Mouse (Mus musculus) kidney, adult 2 months (tissue): ENCODE measurements at regions not wholly inside any gene's neighbourhood (a gene's known extent, or its start where the extent isn't known, plus 50 kb on each side); places are given as distances from the start of the nearest gene placed in this dataset.

Experiments
- DNase-seq: peaks from one replicate; pipeline ENCODE4 v3.0.0; 2021
- H3K27ac ChIP-seq: fragments of 200-500 bp; 2 replicates; pipeline ENCODE4 v1.5.1; 2012; ENCODE audit warnings: low read depth, low read length, control low read depth, inconsistent platforms; ENCODE audit not compliant: insufficient read depth
- H3K27me3 ChIP-seq: fragments of 200-500 bp; replicated peaks from 2 replicates; pipeline ENCODE4 v1.6.1; 2012; ENCODE audit warnings: mild to moderate bottlenecking, moderate library complexity, low read length, inconsistent platforms; ENCODE audit not compliant: control insufficient read depth, insufficient read depth
- H3K36me3 ChIP-seq: fragments of 200-500 bp; 2 replicates; pipeline ENCODE4 v1.6.1; 2012; ENCODE audit warnings: mild to moderate bottlenecking, moderate library complexity, low read length, inconsistent platforms; ENCODE audit not compliant: control insufficient read depth, insufficient read depth
- H3K4me1 ChIP-seq: fragments of 200-500 bp; 2 replicates; pipeline ENCODE4 v1.6.1; 2011; ENCODE audit warnings: low read length; ENCODE audit not compliant: control insufficient read depth, insufficient read depth
- H3K4me3 ChIP-seq: fragments of 200-500 bp; 2 replicates; pipeline ENCODE4 v1.5.1; 2011; ENCODE audit warnings: mild to moderate bottlenecking, low read depth, low read length, control low read depth; ENCODE audit not compliant: insufficient read depth
- CTCF ChIP-seq: fragments of 200-500 bp; conservative IDR thresholded peaks from 2 replicates; pipeline ENCODE4 v1.5.1; 2011; ENCODE audit warnings: low read depth, mild to moderate bottlenecking, control low read depth, low read length, moderate library complexity, mixed read lengths; ENCODE audit not compliant: insufficient read depth, insufficient read length
- POLR2A ChIP-seq: fragments of 200-500 bp; IDR thresholded peaks from one replicate; pipeline ENCODE4 v1.6.1; 2011; ENCODE audit warnings: low read depth, low read length, control low read depth
- WGBS: fragments of 180-500 bp; shearing (Covaris S2); methylation state at CpG from one replicate; pipeline ENCODE4 v1.1.7; 2018; 5-methylcytosine and 5-hydroxymethylcytosine counted together

DNA sequence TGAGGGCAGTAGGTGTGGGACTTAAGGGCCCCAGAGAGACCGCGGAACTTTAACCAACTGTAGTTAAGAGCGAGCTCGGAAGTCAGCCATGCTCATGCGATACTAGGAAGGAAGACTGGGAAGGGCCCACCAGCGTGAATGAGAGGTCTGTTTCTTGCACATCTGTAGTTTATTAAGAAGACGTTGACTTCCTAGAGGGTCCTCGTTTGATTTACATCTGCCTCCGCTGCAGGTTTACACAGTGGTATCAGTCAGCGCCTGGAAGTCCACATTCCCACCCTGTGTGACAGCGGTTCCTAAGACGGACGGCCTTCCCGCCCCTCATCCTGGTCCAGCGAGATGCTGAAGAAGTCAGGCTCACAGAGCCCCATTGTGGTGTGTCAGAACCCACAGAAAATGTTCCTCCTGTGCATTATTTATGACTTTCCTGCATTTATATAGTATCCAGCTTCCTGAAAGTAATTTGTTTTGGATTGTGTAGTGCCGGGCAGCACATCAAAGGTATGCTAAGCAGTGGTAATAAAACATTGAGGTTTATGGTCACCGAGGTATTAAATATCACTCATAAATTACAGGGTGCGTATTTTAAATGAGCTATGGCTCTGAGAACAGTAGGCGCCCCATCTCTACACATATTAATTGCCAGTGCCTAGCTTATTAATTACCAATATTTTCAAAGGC lies 136.9 kb upstream of the Rpl34 start:
- WGBS, result 28% methylated on average over 19 of the region's 19 CpGs
- Histone ChIP-seq H3K27ac (no peak overlapping the region), H3K4me1 (no peaks in the 10 kb centered on the region), H3K4me3 (no peak overlapping the region), H3K27me3 (no peaks in the 10 kb centered on the region), H3K36me3 (no peaks in the 10 kb centered on the region)
- DNase-seq, result no peak
- TF ChIP-seq POLR2A (no peak), CTCF (no peak)

DNA sequence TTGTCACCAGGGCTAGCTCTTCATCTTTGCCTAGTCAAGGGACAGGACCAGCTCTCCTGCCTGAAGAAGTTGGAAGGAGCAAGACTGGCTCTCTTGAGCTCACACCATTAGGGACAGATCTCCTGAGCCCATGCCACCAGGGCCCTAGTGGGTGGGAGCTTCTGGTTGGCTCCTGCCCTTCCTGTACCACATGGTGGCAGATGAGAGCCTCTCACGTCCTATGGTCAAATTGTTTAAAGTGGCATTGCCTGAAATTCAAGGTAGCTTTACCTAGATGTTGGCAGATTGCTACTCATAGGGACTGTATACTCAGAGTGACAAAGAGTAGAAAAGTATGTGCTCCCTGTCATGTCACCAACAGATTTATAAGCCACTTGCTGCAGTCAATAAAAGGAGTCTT lies 134.6 kb upstream of the Rpl34 start:
- WGBS, result 71% methylated on average over 1 of the region's 1 CpGs
- H3K27ac ChIP-seq, result no peak overlapping the region
- H3K36me3 ChIP-seq, result no peaks in the 10 kb centered on the region
- no peak for DNase-seq
- no peaks in the 10 kb centered on the region for H3K27me3 ChIP-seq
- TF ChIP-seq POLR2A (no peak), CTCF (no peak)
- H3K4me1 ChIP-seq, result no peaks in the 10 kb centered on the region
- no peak overlapping the region for H3K4me3 ChIP-seq

DNA sequence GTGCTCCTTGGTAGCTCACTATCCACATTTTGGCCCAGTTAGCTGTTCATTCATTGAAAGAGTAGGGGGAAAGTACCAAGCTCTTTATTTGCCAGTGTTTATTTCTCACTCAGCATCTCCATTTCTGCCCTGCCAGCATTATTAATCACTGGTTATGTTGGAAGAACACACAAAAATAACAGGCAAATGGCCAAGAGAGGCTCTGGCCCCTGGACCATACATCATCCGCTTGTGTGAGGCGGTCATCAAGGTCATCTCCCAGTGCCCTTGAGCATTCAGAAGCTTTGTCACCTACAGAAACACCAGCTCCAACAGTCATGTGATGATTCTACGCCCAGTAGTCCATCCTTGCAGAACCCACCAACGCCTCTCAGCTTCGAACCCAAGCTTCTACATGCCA lies 133.2 kb upstream of the Rpl34 start:
- Histone ChIP-seq H3K4me3 (no peak overlapping the region), H3K27ac (no peak overlapping the region), H3K4me1 (no peaks in the 10 kb centered on the region), H3K27me3 (no peaks in the 10 kb centered on the region), H3K36me3 (no peaks in the 10 kb centered on the region)
- DNase-seq, result no peak
- TF ChIP-seq CTCF (no peak), POLR2A (no peak)
- 91% methylated on average over 5 of the region's 5 CpGs for WGBS

DNA sequence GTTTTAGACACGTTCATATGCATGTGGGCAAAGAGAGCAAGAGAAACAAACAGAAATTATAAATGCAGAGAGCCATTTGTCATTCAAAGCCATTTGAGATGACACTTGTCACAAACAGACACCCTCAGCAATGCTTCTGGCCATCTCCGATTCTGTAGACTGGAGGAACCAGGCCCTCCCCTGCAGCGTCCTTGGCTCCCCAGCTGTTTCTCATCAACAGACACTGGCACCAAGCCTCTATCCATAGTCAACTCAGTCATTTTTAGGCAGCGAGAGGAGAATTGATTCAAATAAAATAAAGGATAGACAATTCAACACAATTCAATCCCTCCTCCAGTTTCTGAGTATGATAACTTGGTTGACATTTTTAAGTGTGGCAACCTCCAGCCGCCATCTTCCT lies 130.1 kb upstream of the Rpl34 start:
- no peak overlapping the region for H3K4me3 ChIP-seq
- no peaks in the 10 kb centered on the region for H3K27me3 ChIP-seq
- WGBS, result 86% methylated on average over 5 of the region's 5 CpGs
- no peak overlapping the region for H3K27ac ChIP-seq
- H3K4me1 ChIP-seq, result no peaks in the 10 kb centered on the region
- H3K36me3 ChIP-seq, result no peaks in the 10 kb centered on the region
- DNase-seq, result no peak
- TF ChIP-seq POLR2A, result no peak
- TF ChIP-seq CTCF, result no peak

DNA sequence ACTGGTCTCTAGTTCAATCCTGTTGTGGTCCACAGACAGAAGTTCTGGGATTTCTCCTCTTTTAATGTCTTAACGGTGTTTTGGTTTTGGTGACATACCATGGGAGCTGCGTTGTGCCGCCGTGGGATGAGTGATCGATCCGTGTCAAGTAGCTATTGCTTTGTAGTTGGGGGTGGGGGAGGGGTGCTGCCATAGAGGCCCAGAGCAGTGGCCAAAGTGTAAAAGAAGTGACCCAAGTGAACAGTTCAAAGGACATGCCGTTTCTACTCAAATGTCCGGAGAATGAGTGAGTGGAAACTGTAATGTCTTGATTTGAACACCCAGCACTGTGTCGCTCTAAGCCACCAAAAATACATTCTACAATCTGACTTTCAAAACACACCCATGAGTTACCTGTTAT lies 123.7 kb upstream of the Rpl34 start:
- no peak for TF ChIP-seq CTCF
- TF ChIP-seq POLR2A, result no peak
- Histone ChIP-seq H3K27me3 (no peaks in the 10 kb centered on the region), H3K27ac (no peak overlapping the region), H3K36me3 (no peaks in the 10 kb centered on the region), H3K4me1 (no peaks in the 10 kb centered on the region), H3K4me3 (no peak overlapping the region)
- 63% methylated on average over 9 of the region's 9 CpGs for WGBS
- DNase-seq, result no peak

DNA sequence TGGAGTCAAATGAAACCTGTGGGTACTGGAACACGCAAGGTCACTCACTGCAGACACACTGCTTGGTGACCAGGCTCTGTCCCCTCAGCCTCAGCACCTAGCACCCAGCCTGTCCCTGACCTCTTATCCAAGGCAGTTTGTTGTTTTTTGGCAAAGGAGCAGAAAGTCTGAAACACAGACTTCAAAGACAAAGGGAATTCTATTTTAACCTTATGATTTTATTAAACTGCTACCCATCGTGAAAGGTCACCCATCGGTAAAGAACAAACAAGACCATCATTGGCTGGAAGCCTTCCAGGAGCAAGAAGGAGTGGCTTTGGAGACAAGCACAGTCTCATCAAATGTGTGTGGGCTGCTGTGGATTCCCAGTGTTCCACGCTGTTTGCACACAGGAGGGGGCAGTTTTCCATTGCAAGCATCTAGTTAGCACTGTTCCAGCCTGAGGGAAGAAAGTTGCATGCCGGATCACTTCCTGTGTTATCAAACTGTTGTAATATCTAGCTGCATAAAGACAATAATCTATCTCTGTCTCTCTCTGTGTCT lies 120.6 kb upstream of the Rpl34 start:
- Histone ChIP-seq H3K27ac (no peak overlapping the region), H3K4me3 (no peak overlapping the region), H3K4me1 (no peaks in the 10 kb centered on the region), H3K27me3 (no peaks in the 10 kb centered on the region), H3K36me3 (no peaks in the 10 kb centered on the region)
- DNase-seq, result no peak
- no peak for TF ChIP-seq CTCF
- TF ChIP-seq POLR2A, result no peak
- 51% methylated on average over 5 of the region's 5 CpGs for WGBS

DNA sequence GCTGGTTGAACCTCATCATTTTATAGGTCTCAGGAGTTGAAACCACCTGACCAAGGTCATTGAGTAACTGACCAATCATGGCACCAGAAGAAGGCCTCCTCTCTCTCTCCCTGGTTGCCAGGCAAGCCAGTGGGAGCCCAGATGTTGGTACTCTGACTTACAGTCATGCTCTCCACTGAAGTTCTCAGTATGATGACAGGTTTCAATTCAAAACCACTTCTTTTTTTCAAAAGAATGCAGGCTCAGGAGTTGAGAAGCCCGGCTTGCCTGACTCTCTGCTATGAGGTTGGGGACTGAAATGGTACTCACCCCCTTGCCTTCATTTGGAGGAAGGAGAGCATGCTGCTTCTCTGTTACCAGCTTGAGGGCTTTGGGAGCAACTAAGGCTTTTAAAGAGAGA lies 111.6 kb upstream of the Rpl34 start:
- 77% methylated on average over 1 of the region's 1 CpGs for WGBS
- TF ChIP-seq POLR2A (no peak), CTCF (no peak)
- Histone ChIP-seq H3K27me3 (no peaks in the 10 kb centered on the region), H3K4me3 (no peak overlapping the region), H3K36me3 (no peaks in the 10 kb centered on the region), H3K4me1 (no peaks in the 10 kb centered on the region), H3K27ac (no peak overlapping the region)
- no peak for DNase-seq
